Mouse (Mus musculus): ENCODE results near the gene Sos1.
"Not testable (repeated sequence)": the region's sequence is repeated elsewhere in the genome, so short reads cannot be mapped to it uniquely, and the experiment has no call there.

Sos1 gene

GRCm38 (mm10) chr17:80426901-80427300 lies 53.4 kb downstream of the Sos1 start:
- in situ Hi-C loops (cut with MboI; ENCODE audit: low sequenced_read_pairs) = no loop called here

- in situ Hi-C loops (cut with MboI; ENCODE audit: low sequenced_read_pairs) = no loop called here
Observed at GRCm38 (mm10) chr17:80426171-80426570, 54.1 kb downstream of the Sos1 start.

- in situ Hi-C loops (cut with MboI; ENCODE audit: low sequenced_read_pairs) = no loop called here
Observed at GRCm38 (mm10) chr17:80420998-80421397, 59.3 kb downstream of the Sos1 start.

- in situ Hi-C loops (cut with MboI; ENCODE audit: low sequenced_read_pairs) = no loop called here
Observed at GRCm38 (mm10) chr17:80418572-80419210, 61.6 kb downstream of the Sos1 start.

- in situ Hi-C loops (cut with MboI; ENCODE audit: low sequenced_read_pairs) = no loop called here
Observed at GRCm38 (mm10) chr17:80411182-80411581, 69.1 kb downstream of the Sos1 start.

- in situ Hi-C loops (cut with MboI; ENCODE audit: low sequenced_read_pairs) = no loop called here
Observed at GRCm38 (mm10) chr17:80398243-80398642, 82.0 kb downstream of the Sos1 start.

GRCm38 (mm10) chr17:80391423-80392403 lies 88.5 kb downstream of the Sos1 start:
- in situ Hi-C loops (cut with MboI; ENCODE audit: low sequenced_read_pairs) = no loop called here

GRCm38 (mm10) chr17:80390024-80390423 lies 90.2 kb downstream of the Sos1 start:
- in situ Hi-C loops (cut with MboI; ENCODE audit: low sequenced_read_pairs) = no loop called here

GRCm38 (mm10) chr17:80385671-80386070 lies 94.6 kb downstream of the Sos1 start:
- in situ Hi-C loops (cut with MboI; ENCODE audit: low sequenced_read_pairs) = no loop called here

GRCm38 (mm10) chr17:80378386-80378785 lies 101.9 kb downstream of the Sos1 start:
- in situ Hi-C loops (cut with MboI; ENCODE audit: low sequenced_read_pairs) = not testable (repeated sequence)

- in situ Hi-C loops (cut with MboI; ENCODE audit: low sequenced_read_pairs) = no loop called here
Observed at GRCm38 (mm10) chr17:80373726-80374096, 106.5 kb downstream of the Sos1 start.

- in situ Hi-C loops (cut with MboI; ENCODE audit: low sequenced_read_pairs) = no loop called here
Observed at GRCm38 (mm10) chr17:80372989-80373725, 107.1 kb downstream of the Sos1 start, which contains the start of gene Gm10190. TSS of gene Gm10190 (minus strand) at chr17:80373541.

- in situ Hi-C loops (cut with MboI; ENCODE audit: low sequenced_read_pairs) = no loop called here
Observed at GRCm38 (mm10) chr17:80368606-80369005, 111.6 kb downstream of the Sos1 start.

GRCm38 (mm10) chr17:80367276-80367675 lies 113.0 kb downstream of the Sos1 start:
- in situ Hi-C loops (cut with MboI; ENCODE audit: low sequenced_read_pairs) = no loop called here

GRCm38 (mm10) chr17:80360245-80360644 lies 120.0 kb downstream of the Sos1 start:
- in situ Hi-C loops (cut with MboI; ENCODE audit: low sequenced_read_pairs) = no loop called here

GRCm38 (mm10) chr17:80347234-80347633 lies 133.0 kb downstream of the Sos1 start:
- in situ Hi-C loops (cut with MboI; ENCODE audit: low sequenced_read_pairs) = no loop called here

- in situ Hi-C loops (cut with MboI; ENCODE audit: low sequenced_read_pairs) = no loop called here
Observed at GRCm38 (mm10) chr17:80346591-80347125, 133.6 kb downstream of the Sos1 start.

GRCm38 (mm10) chr17:80345277-80345676 lies 135.0 kb downstream of the Sos1 start:
- in situ Hi-C loops (cut with MboI; ENCODE audit: low sequenced_read_pairs) = no loop called here
